Mouse (Mus musculus): Measurements from ENCODE around the gene Pdlim5.

DNA sequence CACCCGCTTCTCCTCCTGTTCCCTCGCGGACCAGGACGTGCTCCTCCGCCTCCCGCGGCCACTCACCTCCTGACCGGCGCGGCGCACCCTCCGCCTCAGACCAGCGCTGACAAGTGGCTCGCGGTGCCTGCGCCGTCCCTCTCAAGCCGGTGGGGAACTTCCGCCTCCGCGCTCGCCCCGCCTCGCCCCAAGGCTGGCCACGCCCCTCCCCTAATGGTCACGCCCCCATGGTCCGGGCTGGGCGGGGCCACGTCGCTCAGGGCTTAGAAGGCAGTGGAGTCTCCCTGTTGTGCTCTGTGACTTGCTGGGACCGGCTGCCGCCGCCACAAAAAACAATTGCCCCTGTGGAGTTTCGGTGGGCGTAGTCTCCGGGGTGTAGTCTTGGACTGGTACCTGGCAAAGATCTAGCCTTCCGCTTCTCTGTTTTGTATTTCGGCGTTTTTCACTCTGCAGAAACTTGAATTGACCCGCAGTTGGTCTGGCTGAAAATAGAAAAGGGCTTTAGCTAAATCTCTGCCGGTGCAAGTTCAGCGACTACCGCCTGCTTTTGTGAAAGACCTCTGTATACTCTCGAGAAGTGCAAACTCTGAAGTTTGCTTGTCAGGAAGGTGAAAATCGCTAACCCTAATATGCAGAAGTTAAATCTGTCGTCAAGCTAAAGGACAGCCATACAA lies at the start of gene Pdlim5:
- TF ChIP-seq CTCF (IDR thresholded peaks at IDR 0.05; ENCODE audit: low read depth) (0 out of 2 replicates have a peak, but pooled peaks have one; percentile 9), EP300 (optimal IDR thresholded peaks at IDR 0.05) (peak; percentile 29)

All from stomach, postnatal 0 days (tissue).